14 mouse cellular contexts compared by ENCODE assay signal in genomic region chr12:54453343-54453742, GRCm38 (mm10).
DNase-seq lines count a peak whose midpoint lies in the region; ATAC-seq lines count a peak whose summit lies in the region.
"Had no signal": no experiment of that assay in that cellular context is flagged by ENCODE, and none has a peak within 500 bp of the region (broad histone marks: within the 10 kb centered on the region; RNA-seq: fewer than 3 reads in every experiment).

No protein-coding gene starts in this region.

- ATAC-seq in monocyte, adult 5-6 weeks (replicated peaks; ENCODE audit: insufficient number of reproducible peaks, low FRiP score, low TSS enrichment, poor library complexity, severe bottlenecking), result 0 out of 2 replicates have a peak, but pooled peaks have one; percentile 35
- ATAC-seq: intestine, embryonic 15.5 days; liver, embryonic 12.5 days; midbrain, embryonic 16.5 days had no signal

- DNase-seq in testis, postnatal 10 days (ENCODE audit: low spot score), result peak; percentile 51
- DNase-seq in testis, postnatal 14 days (ENCODE audit: low spot score), result no peak
- DNase-seq in fibroblast of lung, adult 2 months (ENCODE audit: low read depth), result peak; percentile 45
- peak; percentile 66 to 72 for DNase-seq in lung, adult 18-20 months
- DNase-seq in c-Kit-positive CD71-positive TER-119-positive erythroid progenitor cells, embryonic 14.5 days (ENCODE audit: low spot score), result no peak
- DNase-seq in cerebellum, adult 11-12 months, result no peak
- no peak for DNase-seq in right cerebral cortex, postnatal 10 days (ENCODE audit: low spot score in 2 of 2)
- DNase-seq: cerebellum, adult 9-11 months; gastrocnemius, adult 2 months; thymus, postnatal 4 days had no signal

Comparison
In these comparisons a context has a peak if more than half of its experiments do, and no peak if none do; other contexts are left out.
1. DNase-seq: peak in testis, postnatal 10 days (single experiment), fibroblast of lung, adult 2 months (single experiment) and lung, adult 18-20 months (2 of 2); none in testis, postnatal 14 days (single experiment), c-Kit-positive CD71-positive TER-119-positive erythroid progenitor cells, embryonic 14.5 days (single experiment), cerebellum, adult 11-12 months (single experiment) and right cerebral cortex, postnatal 10 days (0 of 2).